Mouse (Mus musculus): ENCODE results near the gene Ttc26.

GRCm38 (mm10) chr6:38359736-38360499 is 21.4 kb upstream of the Ttc26 start:
- TF ChIP-seq HCFC1 (IDR thresholded peaks at IDR 0.05; ENCODE audit: borderline replicate concordance, insufficient read depth, low read length), result no peak
- no peak for TF ChIP-seq ZNF384 (IDR thresholded peaks at IDR 0.05; ENCODE audit: low read depth, low read length)
- no peak for TF ChIP-seq CHD2 (IDR thresholded peaks at IDR 0.05; ENCODE audit: low read depth, low read length)
- no peak for TF ChIP-seq MAFK (IDR thresholded peaks at IDR 0.05; ENCODE audit: insufficient read depth, low read depth, low read length)
- no peak for TF ChIP-seq ZC3H11A (IDR thresholded peaks at IDR 0.05; ENCODE audit: borderline replicate concordance, low read depth, low read length)

Measured in ES-E14 (cell line).